Mouse (Mus musculus) brain, adult 2 months (tissue): ENCODE data around the gene Gnmt.

ENCODE experiments used
- DNase-seq: peaks from one replicate; pipeline ENCODE4 v3.0.0; 2011; ENCODE audit warnings: low read depth, low spot score

The Gnmt gene

DNA sequence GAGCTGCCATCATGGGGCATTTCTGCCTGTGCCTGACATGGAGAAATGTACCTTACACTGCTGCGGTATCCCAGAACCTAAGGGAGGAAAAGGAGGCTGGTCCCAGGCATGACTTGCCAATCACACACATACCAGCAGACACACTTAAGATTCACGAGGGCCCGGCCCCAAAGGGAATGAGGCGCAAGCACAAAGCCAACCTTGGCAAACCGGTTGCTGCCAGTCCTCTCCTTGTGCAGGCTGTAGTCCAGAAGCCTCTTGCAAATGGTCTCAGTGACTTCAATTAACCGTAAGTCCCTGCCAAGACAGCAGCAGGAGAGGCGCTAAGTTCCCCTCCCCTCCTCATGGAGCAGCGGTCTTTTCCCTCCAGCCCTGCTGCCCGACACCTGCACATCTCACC is 14.0 kb upstream of the Gnmt start:
- no peak for DNase-seq

DNA sequence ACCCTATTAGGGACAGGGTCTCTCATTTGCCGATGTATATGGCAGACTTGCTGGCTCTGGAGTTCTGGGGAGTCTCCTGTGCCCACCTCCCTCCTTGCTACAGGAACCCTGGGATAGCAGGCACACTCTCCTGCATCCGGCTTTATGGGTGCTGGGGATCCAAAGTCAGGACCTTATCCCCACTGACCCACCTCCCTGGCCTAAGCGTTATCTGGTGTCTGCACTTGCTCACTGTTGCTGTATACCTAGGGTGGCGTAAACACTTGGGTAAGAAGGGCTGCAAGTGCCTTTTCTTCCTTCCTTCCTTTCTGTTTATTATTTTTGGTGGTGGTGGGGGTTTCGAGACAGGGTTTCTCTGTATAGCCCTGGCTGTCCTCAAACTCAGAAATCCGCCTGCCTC is 12.3 kb upstream of the Gnmt start:
- no peak for DNase-seq

DNA sequence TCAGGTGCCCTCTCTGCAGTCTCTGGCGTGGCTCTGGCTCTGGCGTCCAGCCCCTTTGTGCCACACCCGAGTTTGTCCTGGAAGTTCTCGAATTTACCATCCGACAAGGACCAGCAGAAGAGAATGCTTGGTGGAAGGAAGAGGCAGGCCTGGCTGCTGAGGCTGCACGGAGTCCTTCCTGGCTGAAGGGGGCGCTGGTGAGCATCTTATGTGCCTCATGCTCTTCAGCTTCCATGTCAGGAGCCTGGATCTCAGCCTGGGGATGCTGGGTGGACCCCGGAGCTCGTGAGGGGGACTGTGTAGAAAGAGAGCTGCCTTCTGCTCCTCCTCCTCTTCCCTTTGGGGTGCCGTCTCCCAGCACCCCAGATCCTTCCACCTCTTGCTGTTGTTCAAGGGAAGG is 7.2 kb upstream of the Gnmt start:
- DNase-seq = peak; percentile 36

DNA sequence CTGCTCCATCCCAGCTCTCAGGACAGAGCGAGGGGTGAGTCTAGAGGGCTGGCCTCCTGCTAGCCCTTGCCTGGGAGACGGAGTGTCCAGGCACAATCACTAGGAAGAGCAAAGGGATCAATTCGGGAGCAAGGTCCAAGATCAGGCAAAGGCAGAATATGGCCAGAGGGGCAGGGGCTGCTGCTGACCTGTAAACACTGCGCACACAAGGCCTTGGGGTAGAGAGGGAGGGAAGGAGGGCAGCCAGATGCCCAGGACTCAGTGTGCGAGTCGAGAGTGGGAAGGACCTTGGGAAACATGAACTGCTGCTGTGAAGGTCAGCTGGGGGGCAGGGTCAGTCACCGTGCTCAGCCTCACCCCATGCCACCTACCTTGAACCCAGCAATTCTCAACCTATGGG is 6.3 kb upstream of the Gnmt start:
- DNase-seq = no peak

DNA sequence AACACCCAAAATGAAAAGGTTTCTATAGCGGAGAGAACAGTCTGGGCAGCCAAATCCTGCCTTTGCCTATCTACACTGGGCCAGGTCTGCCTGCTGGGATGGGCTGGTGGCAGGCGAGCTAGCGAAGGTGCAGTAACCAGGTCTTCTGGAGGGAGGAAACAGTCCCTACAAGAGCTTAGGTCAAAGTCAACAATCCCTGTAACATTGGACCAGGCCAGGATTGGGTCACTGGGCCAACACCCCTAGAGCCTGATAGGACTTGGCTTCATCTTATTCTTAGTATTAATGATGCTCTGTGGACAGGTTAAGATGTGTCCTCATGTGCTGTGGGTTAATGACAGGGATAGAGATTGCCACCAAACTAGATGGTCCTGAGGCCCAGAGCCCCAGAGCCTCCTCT is 5.1 kb upstream of the Gnmt start:
- no peak for DNase-seq

DNA sequence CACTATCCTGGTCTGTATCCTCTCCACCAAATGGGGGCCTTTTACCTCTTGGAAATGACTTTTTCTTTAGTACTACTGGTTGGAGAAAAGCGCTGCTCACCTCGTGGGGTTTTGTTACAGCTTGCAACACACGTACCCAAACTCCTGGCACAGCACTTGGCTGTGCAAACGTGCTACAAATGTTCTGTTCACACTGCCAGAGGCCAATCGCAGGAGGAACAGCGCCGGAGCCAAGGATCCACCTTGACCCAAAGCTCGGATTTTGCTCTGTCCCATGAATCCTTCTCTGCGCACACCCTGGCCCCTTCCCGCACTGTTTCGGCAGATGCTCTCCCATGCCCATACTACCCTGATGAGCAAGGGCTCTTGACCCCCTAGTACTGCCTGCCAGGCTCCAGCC is 472 bp downstream of the Gnmt start:
- no peak for DNase-seq

DNA sequence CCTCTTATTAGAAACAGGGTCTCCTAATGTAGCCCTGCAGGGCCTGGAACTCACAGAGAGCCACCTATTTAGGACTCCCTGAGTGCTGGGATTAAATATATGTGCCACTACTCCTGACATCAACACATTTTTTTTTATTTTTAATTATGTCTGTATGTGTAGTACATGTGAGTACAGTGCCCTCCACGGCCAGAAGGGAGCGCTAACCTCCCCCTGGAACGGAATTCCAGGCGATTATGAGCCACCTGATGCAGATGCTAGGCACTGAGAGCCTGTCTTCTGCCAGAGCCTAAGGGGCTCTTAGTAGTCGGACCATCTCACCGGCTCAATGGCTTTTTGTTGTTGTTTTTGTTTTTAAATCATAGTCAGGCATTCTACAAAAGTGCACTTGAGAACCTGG is 947 bp downstream of the Gnmt start:
- DNase-seq = peak; percentile 32

DNA sequence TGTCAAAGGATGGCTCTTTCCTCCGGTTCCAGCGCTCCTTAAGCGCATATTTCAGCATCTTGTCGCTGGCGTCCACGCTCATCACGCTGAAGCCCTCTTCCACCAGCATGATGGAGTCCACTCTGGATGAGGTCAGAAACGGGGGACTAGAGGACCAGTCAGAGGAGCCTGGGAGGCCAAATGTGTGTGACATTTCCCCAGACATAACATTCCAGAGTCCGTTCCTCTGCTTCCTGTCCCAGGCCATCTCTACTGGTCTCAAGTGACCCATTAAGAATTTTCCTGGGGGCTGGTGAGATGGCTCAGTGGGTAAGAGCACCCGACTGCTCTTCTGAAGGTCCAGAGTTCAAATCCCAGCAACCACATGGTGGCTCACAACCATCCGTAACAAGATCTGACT is 1.7 kb downstream of the Gnmt start:
- no peak for DNase-seq

DNA sequence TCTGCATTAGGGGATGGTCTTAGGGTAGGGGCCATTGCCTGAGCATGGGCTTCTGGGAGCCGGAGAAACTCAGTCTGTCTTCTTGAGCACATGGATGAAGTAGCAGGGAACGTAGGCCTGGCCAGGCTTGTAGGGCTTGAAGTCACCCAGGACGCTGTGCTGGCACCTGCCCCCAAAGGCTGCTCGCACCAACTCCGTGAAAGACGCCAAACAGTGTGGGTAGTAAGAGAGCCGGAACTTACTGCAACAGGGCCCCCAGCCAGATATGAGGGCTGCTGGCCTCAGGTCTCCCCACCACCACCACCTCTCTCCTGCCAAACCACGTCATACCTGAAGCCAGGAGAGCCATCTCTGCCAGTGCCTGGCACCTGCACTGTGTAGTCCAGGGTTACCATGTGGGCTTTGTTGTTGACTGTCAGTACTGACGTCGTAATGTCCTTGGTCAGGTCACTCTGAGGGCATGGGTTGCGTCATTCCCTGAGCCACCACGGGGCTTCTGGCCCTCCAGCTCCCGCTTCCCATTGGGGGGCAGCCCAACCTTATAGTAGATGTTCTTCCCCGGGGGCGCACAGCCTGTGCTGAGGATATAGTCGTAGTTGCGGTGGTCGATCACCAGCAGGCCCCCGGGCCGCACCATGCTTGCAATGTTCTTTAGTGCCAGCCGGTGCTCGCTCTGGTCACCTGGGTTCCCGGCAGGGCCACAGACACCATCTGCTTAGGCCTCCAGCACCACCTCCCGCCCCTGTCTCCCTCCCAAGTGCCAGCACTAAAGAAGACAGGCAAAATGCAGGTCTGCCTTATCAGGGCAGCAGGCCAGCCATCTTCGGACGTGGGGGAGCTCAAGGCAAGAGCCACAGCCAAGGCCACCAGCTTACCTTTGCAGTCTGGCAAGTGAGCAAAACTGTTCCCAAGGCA is 3.0 kb downstream of the Gnmt start:
- DNase-seq = peak; percentile 91

DNA sequence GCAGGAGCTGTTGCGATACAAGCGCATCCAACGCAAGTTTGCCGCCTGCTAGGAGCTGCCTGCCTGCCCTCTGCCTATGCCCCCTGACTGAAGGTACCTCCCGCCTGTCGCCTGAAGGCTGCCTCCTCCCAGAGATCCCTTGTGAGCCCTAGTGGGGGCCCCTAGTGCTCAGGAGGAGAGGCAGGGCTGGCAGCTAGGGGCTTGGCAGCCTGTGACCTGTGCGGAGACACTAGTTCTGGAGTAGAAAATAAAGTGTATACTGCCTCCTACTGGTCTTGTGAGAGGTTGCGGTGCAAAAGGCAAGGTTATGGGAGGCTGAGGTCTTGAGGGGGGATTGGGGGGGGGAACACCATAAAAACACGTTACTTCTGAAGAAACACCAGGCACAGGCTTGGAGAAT is 3.7 kb downstream of the Gnmt start:
- peak; percentile 47 for DNase-seq

DNA sequence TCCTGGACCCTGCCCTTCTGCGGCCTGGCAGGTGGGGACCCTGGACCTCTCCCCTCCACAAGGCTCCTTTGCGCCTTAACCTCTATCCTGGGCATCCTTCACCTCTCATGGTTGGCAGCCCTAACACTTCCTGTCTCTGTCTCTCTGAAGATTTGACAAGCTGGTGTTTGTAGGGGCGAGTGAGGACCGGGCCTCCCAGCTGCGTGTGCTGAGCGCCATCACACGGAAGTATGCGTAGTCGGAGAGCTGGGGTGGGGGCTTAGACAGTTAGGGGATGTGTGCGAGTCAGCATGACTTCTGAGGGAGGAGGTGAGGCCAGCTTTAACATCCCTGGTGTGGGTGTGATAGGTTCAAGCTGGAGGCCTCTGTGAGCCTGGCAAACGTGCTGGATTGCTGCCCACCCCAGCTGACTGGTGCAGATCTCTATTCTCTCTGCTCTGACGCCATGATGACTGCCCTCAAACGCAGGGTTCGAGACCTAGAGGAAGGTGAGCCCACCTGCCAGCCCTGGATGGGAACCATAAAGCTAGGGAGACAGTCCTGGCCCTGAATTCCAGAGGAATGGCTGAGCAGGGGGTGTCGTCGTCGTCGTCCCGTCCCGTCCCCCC is 4.4 kb downstream of the Gnmt start:
- no peak for DNase-seq

DNA sequence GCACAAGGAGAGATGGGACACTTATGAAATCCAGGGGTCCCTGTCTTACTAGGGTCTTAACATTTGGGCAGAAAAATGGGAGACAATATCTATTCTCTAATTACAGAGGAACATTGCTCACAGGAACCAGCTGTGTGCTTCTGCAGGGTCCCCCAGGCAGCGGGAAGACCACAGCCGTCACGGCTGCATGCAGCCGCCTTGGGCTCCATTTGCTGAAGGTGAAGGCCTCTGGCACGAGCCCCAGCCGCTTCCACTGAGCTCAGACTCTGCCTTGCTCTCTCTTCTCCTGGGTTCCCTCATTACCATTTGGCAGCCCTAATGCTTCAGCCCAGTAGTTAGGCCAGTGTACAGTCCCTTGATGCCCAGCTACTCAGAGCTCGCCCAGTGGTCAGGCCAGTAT is 7.9 kb downstream of the Gnmt start:
- no peak for DNase-seq

DNA sequence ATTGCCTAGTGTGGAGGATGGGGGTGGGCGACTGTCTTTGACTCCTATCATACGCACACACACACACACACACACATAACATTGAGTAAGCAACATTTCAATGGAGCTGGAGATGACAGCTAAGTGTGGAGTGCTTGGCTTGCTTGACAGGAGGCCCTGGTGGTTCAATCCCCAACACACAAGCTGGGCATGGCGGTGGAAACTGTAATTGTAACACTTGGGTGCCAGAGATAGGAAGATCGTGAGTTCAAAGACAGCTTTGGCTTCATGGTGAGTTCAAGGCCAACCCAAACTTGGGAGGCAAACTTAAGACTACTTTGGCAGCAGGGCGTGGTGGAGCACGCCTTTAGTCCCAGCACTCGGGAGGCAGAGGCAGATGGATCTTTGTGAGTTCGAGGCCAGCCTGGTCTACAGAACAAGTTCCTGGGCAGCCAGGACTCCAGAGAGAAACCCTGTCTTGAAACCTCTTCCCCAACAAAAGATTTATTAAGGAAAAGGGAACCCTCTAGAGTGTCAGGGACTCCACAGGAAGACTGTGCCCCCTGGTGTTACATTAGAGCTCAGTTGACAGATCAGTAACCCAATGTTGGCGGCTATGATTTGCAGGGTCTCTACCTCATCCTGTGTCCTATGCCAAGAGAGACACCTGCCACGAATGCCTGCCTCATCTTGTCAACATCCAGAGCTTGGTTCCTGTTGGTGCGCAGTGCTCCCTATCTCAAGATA is 14.0 kb downstream of the Gnmt start:
- DNase-seq = no peak

DNA sequence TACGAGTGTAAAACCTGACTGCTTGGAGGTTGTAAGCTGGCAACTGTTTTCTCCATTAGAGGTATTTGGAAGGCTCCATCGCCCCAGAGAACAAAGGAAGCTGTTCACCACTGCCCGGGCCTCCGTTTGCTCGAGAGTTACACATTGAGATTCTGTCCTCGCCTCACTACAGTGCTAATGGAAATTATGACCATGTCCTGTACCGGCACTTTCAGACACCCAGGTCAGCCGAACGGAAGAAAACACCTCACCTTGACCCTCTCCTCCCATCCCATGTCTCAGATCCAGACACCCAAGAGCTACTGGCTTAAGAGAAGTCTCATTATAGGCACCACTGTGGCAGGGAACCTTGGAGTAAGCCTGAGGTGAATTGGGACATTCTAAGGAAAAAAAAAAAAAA is 15.1 kb downstream of the Gnmt start:
- no peak for DNase-seq

DNA sequence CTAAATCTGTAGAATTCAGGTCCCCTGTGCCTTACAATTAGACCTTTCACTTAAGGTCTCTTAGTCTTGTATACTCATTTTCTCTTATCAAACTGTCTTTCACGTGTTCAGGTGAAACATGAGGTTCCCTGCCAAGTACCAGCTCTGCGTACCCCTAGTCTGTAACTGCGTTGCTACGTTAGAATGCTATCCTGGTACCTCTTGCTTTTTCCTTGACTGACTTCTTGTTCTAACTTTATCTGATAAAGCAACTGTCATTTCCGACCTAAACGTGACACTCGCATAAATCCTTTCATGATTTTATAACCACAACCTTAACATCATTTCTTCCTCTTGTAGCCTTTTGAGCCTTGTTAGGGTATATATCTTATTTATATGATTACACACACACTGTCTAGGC is 16.5 kb downstream of the Gnmt start:
- no peak for DNase-seq

DNA sequence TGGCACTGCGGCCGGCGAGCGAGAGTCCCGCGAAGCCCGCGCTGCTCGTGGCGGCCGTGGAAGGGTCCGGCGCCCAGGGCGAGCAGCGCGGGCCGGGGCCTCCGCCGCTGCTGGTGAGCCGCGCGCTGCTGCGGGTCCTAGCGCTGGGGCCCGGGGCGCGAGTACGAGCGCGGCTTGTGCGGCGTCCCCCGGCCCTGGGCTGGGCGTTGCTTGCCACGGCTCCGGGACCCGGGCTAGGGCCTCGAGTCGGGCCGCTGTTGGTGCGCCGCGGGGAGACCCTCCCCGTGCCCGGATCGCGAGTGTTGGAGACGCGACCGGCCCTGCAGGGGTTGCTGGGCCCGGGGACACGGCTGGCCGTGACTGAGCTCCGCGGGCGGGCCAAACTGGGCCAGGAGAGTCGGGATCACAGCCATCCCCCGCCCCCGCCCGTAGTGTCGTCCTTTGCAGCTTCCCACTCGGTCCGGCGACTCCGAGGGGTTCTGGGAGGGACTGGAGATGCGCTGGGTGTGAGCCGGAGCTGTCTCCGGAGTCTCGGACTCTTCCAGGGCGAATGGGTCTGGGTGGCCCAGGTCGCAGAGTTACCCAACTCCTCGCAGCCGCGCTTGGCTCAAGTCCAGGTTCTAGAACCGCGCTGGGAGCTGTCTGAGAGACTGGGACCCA is 17.2 kb downstream of the Gnmt start:
- peak; percentile 27 for DNase-seq

DNA sequence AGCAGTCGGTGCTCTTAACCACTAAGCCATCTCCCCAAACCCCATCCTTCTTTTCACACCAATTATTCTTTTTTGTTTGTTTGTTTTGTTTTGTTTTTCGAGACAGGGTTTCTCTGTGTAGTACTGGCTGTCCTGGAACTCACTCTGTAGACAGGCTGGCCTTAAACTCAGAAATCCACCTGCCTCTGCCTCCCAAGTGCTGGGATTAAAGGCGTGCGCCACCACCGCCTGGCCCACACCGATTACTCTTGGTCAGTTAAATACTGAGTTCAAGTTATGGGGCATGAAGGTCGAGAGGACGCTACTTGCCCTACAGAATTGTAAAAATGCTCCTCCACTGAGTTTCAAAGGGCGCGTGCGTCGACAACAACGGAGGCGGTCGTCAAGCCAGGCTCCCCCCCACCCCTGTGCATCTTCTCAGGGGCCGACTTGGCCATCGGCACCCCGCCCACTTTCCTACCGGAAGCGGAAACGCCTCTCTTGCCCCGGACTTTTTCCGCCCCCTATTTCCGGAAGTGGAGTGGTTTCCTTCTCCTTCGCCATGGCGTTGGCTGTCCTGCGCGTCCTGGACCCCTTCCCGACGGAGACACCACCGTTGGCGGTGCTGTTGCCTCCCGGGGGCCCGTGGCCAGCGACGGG is 17.9 kb downstream of the Gnmt start, which contains the start of gene Pex6:
Gene Pex6, plus strand, starts transcription at position 505 of the 639 bp plus-strand sequence.
- DNase-seq = peak; percentile 98

DNA sequence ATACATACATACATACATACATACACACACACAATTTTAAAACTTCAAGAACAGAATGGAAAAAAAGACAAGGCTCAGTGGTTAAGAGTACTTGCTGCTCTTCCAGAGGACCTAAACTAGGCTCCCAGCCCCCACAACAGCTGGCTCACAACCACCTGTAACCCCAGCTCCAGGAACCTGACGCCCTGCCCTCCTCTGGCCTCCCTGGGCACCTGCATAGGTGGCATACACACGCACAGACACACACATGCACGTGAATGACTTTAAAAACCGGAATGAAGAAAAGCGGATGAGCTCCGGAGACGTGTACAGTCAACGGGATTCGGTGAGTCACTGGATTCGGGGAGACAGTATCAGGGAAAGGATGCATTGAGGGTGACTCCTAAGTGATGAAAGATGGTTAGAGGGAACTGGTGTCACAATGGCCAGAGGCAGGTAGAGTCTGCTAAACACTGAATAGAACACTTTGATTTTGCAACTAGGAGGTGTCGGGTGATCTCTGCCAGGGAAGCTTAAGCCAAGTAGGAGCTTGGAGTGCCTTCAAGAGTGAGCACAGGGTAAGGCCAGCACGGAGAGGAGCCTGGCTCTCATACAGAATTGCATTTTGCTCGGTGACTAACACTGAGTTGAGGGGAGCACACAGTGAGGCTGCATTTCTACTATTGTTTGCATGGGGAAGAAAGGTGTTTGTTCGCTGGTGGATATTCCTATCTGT is 22.4 kb downstream of the Gnmt start:
- DNase-seq = no peak

DNA sequence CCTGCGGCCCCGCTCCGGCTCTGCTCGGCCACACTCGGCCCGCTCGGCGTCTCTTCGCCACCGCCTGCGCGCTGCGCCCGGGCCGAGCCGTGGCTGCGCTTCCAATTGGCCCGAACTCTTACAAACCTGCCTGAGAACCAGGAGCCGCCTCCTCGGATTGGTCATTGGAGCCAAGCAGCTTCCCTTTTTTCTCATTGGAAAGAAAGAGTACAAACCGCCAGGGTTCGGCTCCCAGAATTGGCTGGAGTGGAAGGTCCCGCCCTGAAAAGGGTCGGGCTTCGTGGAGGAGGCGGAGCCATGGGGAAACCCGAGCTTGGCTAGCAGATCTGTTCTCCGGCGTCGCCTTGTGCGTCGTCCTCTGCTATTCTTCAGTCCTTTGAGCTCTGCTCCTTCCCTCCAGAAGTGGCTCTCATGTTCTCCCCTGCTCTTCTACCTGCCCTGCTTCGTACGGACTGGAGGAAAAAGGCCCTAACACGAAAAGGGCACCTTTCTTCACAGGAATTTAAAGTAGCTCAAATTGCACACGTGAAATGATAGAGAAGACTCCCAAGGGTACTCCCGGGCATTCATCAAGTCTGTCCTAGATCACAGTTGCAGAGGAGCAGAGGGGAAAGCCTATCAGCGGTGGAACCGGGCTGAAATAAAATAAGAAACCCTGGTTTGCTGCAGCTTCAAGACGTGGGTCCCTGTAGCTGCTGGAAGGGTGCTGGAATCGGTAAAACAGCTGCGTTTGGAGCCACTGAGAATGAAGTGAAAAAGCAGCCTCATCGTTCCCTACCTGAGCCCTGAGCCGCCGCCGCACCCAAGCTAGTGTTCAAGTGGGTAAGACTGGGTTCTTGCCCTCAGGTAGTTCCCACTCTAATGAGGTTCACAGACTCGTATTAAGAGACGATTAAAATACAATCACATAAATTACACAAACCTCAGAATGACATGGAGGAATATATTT is 23.8 kb downstream of the Gnmt start, which contains the start of gene Ppp2r5d:
Gene Ppp2r5d, minus strand, starts transcription at position 225 of the 949 bp plus-strand sequence.
- peak; percentile 99 for DNase-seq
